Mouse (Mus musculus) embryonic facial prominence, embryonic 14.5 days (tissue): ENCODE data around the gene 6430571L13Rik. TPM values are rescaled to one million over a fixed set of nuclear protein-coding genes. Genes with fewer than 3 reads are reported as not detected.
A peak's percentile ranks its signal among the peaks of the same experiment; 100 is the strongest.

Source experiments
- ATAC-seq: fragments of 200-750 bp; cut with Nextera tagmentation; 2 replicates; pipeline ENCODE4 v1.8.0; 2017; ENCODE audit warnings: low read depth, moderate number of reproducible peaks, moderate TSS enrichment
- DNase-seq: peaks from one replicate; pipeline ENCODE4 v3.0.0-alpha.2; 2015; ENCODE audit warnings: low spot score
- H3K27ac ChIP-seq: fragments of 300-500 bp; sonication (generic); replicated peaks from 2 replicates; pipeline ENCODE4 v1.5.1; 2014; ENCODE audit warnings: low read depth, mild to moderate bottlenecking, low read length, moderate library complexity
- H3K27me3 ChIP-seq: fragments of 300-500 bp; sonication (generic); replicated peaks from 2 replicates; pipeline ENCODE4 v1.6.1; 2014; ENCODE audit warnings: low read length; ENCODE audit not compliant: control insufficient read depth, insufficient read depth
- H3K36me3 ChIP-seq: fragments of 300-500 bp; sonication (generic); 2 replicates; pipeline ENCODE4 v1.6.1; 2014; ENCODE audit warnings: low read length, mixed read lengths; ENCODE audit not compliant: control insufficient read depth, insufficient read depth
- H3K4me1 ChIP-seq: fragments of 300-500 bp; sonication (generic); 2 replicates; pipeline ENCODE4 v1.6.1; 2014; ENCODE audit warnings: antibody characterized with exemption, low read length; ENCODE audit not compliant: control insufficient read depth, insufficient read depth
- H3K4me2 ChIP-seq: fragments of 300-500 bp; sonication (generic); 2 replicates; pipeline ENCODE4 v1.6.1; 2014; ENCODE audit warnings: low read depth, mild to moderate bottlenecking, low read length, moderate library complexity, mixed read lengths
- H3K4me3 ChIP-seq: fragments of 300-500 bp; sonication (generic); 2 replicates; pipeline ENCODE4 v1.5.1; 2014; ENCODE audit warnings: low read depth, mild to moderate bottlenecking, low read length
- H3K9ac ChIP-seq: fragments of 300-500 bp; sonication (generic); 2 replicates; pipeline ENCODE4 v1.6.1; 2014; ENCODE audit warnings: low read depth, mild to moderate bottlenecking, low read length, moderate library complexity, mixed read lengths
- H3K9me3 ChIP-seq: fragments of 300-500 bp; sonication (generic); 2 replicates; pipeline ENCODE4 v1.6.1; 2016; ENCODE audit warnings: low read length; ENCODE audit not compliant: control insufficient read depth
- WGBS: fragments of 180-500 bp; shearing (Covaris S2); extraction: QIAGEN DNeasy Blood & Tissue Kit; methylation state at CpG from one replicate; pipeline ENCODE4 v1.1.7; 2014; 5-methylcytosine and 5-hydroxymethylcytosine counted together
- polyA plus RNA-seq: library from polyadenylated mRNA; unstranded; fragments of >200 nt; fragmentation: Nextera tagmentation; extraction: Ambion mirVana; gene quantifications from 2 replicates; pipeline ENCODE4 v1.2.1, GENCODE M21; 2014

6430571L13Rik gene
- polyA plus RNA-seq, 1 experiment from 2014 or later = 0.96 TPM

- 0 out of 2 replicates have a peak, but pooled peaks cover 3% of the 10 kb centered on the region for H3K4me1 ChIP-seq
- no peak overlapping the region for H3K9ac ChIP-seq
- H3K27ac ChIP-seq = no peak overlapping the region
- ATAC-seq (no peak), DNase-seq (peak; percentile 71)
- WGBS = 74% methylated on average over 8 of the region's 8 CpGs
- H3K36me3 ChIP-seq = peaks cover 26% of the 10 kb centered on the region
- peak overlapping the region; percentile 76 for H3K4me2 ChIP-seq
- no peaks in the 10 kb centered on the region for H3K27me3 ChIP-seq
- peak overlapping the region; percentile 57 for H3K4me3 ChIP-seq
- H3K9me3 ChIP-seq = no peaks in the 10 kb centered on the region
Measured at GRCm38 (mm10) chr9:107298059-107298780, 42.2 kb upstream of the 6430571L13Rik start.

GRCm38 (mm10) chr9:107298876-107299275, 41.5 kb upstream of the 6430571L13Rik start:
- peak overlapping the region; percentile 76 for H3K4me2 ChIP-seq
- H3K9me3 ChIP-seq = no peaks in the 10 kb centered on the region
- H3K4me1 ChIP-seq = 0 out of 2 replicates have a peak, but pooled peaks cover 3% of the 10 kb centered on the region
- no peak overlapping the region for H3K27ac ChIP-seq
- no peak overlapping the region for H3K4me3 ChIP-seq
- peaks cover 26% of the 10 kb centered on the region for H3K36me3 ChIP-seq
- WGBS = 90% methylated on average over 6 of the region's 6 CpGs
- H3K9ac ChIP-seq = no peak overlapping the region
- no peak for ATAC-seq
- DNase-seq = no peak
- H3K27me3 ChIP-seq = no peaks in the 10 kb centered on the region

- ATAC-seq (no peak), DNase-seq (no peak)
- Histone ChIP-seq H3K9ac (no peak overlapping the region), H3K9me3 (no peaks in the 10 kb centered on the region), H3K36me3 (peaks cover 26% of the 10 kb centered on the region), H3K4me1 (0 out of 2 replicates have a peak, but pooled peaks cover 3% of the 10 kb centered on the region), H3K27me3 (no peaks in the 10 kb centered on the region), H3K4me3 (no peak overlapping the region), H3K4me2 (no peak overlapping the region), H3K27ac (no peak overlapping the region)
- WGBS = 82% methylated on average over 7 of the region's 7 CpGs
Measured at GRCm38 (mm10) chr9:107299783-107300182, 40.6 kb upstream of the 6430571L13Rik start.

- Histone ChIP-seq H3K27ac (no peak overlapping the region), H3K9me3 (no peaks in the 10 kb centered on the region), H3K4me3 (no peak overlapping the region), H3K9ac (no peak overlapping the region), H3K4me1 (0 out of 2 replicates have a peak, but pooled peaks cover 3% of the 10 kb centered on the region), H3K27me3 (no peaks in the 10 kb centered on the region), H3K4me2 (no peak overlapping the region), H3K36me3 (peaks cover 26% of the 10 kb centered on the region)
- ATAC-seq = no peak
- no peak for DNase-seq
- WGBS = 93% methylated on average over 30 of the region's 30 CpGs
Measured at GRCm38 (mm10) chr9:107300224-107300973, 40.0 kb upstream of the 6430571L13Rik start.

GRCm38 (mm10) chr9:107301554-107302331, 38.7 kb upstream of the 6430571L13Rik start:
- 77% methylated on average over 17 of the region's 17 CpGs for WGBS
- H3K36me3 ChIP-seq = peaks cover 26% of the 10 kb centered on the region
- DNase-seq = no peak
- no peak overlapping the region for H3K9ac ChIP-seq
- no peaks in the 10 kb centered on the region for H3K9me3 ChIP-seq
- H3K4me1 ChIP-seq = 0 out of 2 replicates have a peak, but pooled peaks cover 3% of the 10 kb centered on the region
- H3K4me2 ChIP-seq = no peak overlapping the region
- H3K27ac ChIP-seq = no peak overlapping the region
- no peak for ATAC-seq
- no peak overlapping the region for H3K4me3 ChIP-seq
- no peaks in the 10 kb centered on the region for H3K27me3 ChIP-seq

GRCm38 (mm10) chr9:107302592-107302991, 37.8 kb upstream of the 6430571L13Rik start:
- WGBS = 79% methylated on average over 7 of the region's 7 CpGs
- Histone ChIP-seq H3K27ac (no peak overlapping the region), H3K4me1 (0 out of 2 replicates have a peak, but pooled peaks cover 5% of the 10 kb centered on the region), H3K4me2 (no peak overlapping the region), H3K4me3 (no peak overlapping the region), H3K27me3 (no peaks in the 10 kb centered on the region), H3K36me3 (peaks cover 26% of the 10 kb centered on the region), H3K9me3 (no peaks in the 10 kb centered on the region), H3K9ac (no peak overlapping the region)
- DNase-seq (no peak), ATAC-seq (no peak)

- H3K9ac ChIP-seq = no peak overlapping the region
- H3K9me3 ChIP-seq = no peaks in the 10 kb centered on the region
- no peak overlapping the region for H3K27ac ChIP-seq
- 0 out of 2 replicates have a peak, but pooled peaks cover 3% of the 10 kb centered on the region for H3K4me1 ChIP-seq
- H3K4me3 ChIP-seq = no peak overlapping the region
- no peak for ATAC-seq
- 81% methylated on average over 9 of the region's 9 CpGs for WGBS
- peaks cover 26% of the 10 kb centered on the region for H3K36me3 ChIP-seq
- DNase-seq = no peak
- no peak overlapping the region for H3K4me2 ChIP-seq
- no peaks in the 10 kb centered on the region for H3K27me3 ChIP-seq
Measured at GRCm38 (mm10) chr9:107303121-107303820, 37.1 kb upstream of the 6430571L13Rik start.

GRCm38 (mm10) chr9:107303900-107304299, 36.5 kb upstream of the 6430571L13Rik start:
- Histone ChIP-seq H3K4me1 (0 out of 2 replicates have a peak, but pooled peaks cover 3% of the 10 kb centered on the region), H3K27me3 (no peaks in the 10 kb centered on the region), H3K36me3 (peaks cover 26% of the 10 kb centered on the region), H3K9me3 (no peaks in the 10 kb centered on the region), H3K27ac (no peak overlapping the region), H3K4me3 (no peak overlapping the region), H3K9ac (no peak overlapping the region), H3K4me2 (no peak overlapping the region)
- WGBS = 78% methylated on average over 5 of the region's 5 CpGs
- ATAC-seq = no peak
- DNase-seq = no peak
